ENCODE assay signal across 27 mouse cellular contexts in genomic region chr2:151634903-151635302, GRCm38 (mm10). TPM values are rescaled to one million over a fixed set of nuclear protein-coding genes. Genes with fewer than 3 reads are reported as not detected.
DNase-seq lines count a peak whose midpoint lies in the region; ATAC-seq and TF ChIP-seq lines count a peak whose summit lies in the region.
"Had no signal": no experiment of that assay in that cellular context is flagged by ENCODE, and none has a peak within 500 bp of the region (broad histone marks: within the 10 kb centered on the region; RNA-seq: fewer than 3 reads in every experiment).

No protein-coding gene starts in this region.

- TF ChIP-seq CTCF in forebrain, postnatal 0 days (IDR thresholded peaks at IDR 0.05; ENCODE audit: low read depth), result no peak
- no peak for TF ChIP-seq CTCF in layer of hippocampus, adult 2 months (conservative IDR thresholded peaks at IDR 0.05)
- TF ChIP-seq CTCF in MEL (IDR thresholded peaks at IDR 0.05 in 2 of 3, conservative IDR thresholded peaks at IDR 0.05 in 1 of 3; ENCODE audit: control insufficient read depth in 1 of 3, insufficient read depth in 1 of 3, low read depth in 2 of 3, low read length in 3 of 3, poor library complexity in 1 of 3, severe bottlenecking in 1 of 3), result no peak

- H3K9ac ChIP-seq in forebrain, postnatal 0 days, result no peak overlapping the region
- no peak overlapping the region for H3K9ac ChIP-seq in forebrain, embryonic 11.5 days (ENCODE audit: low read length)
- H3K9ac ChIP-seq in MEL (ENCODE audit: control insufficient read depth, low read depth, low read length, poor library complexity, severe bottlenecking), result no peak overlapping the region
- H3K9ac ChIP-seq: forebrain, embryonic 13.5 days; heart, embryonic 13.5 days; liver, postnatal 0 days had no signal

- TF ChIP-seq RAD21 in MEL (IDR thresholded peaks at IDR 0.05; ENCODE audit: low read depth, low read length), result no peak

- H3K4me1 ChIP-seq in forebrain, postnatal 0 days (ENCODE audit: insufficient read depth), result no peaks in the 10 kb centered on the region
- H3K4me1 ChIP-seq in forebrain, embryonic 11.5 days (replicated peaks; ENCODE audit: control insufficient read depth, insufficient read depth, low read length), result peaks cover 2% of the 10 kb centered on the region; the same call in 1 of the 2 replicates
- no peaks in the 10 kb centered on the region for H3K4me1 ChIP-seq in MEL (ENCODE audit: control insufficient read depth in 1 of 2, insufficient read depth in 2 of 2, low read length in 2 of 2)

- peak; percentile 28; the same call in 1 of the 2 replicates for ATAC-seq in forebrain, postnatal 0 days
- no peak for ATAC-seq in forebrain, embryonic 11.5 days (replicated peaks; ENCODE audit: low FRiP score)
- ATAC-seq in erythroblast, adult 5-6 weeks (replicated peaks; ENCODE audit: low FRiP score, poor library complexity, severe bottlenecking), result no peak
- ATAC-seq: forebrain, embryonic 13.5 days; hindbrain, embryonic 16.5 days; liver, postnatal 0 days; Patski had no signal

- H3K27ac ChIP-seq in forebrain, postnatal 0 days (ENCODE audit: low read depth, low read length), result no peak overlapping the region
- no peak overlapping the region for H3K27ac ChIP-seq in forebrain, embryonic 11.5 days (ENCODE audit: low read depth, low read length)
- peak overlapping the region; percentile 83 for H3K27ac ChIP-seq in layer of hippocampus, adult 2 months
- no peak overlapping the region for H3K27ac ChIP-seq in MEL (ENCODE audit: control insufficient read depth, low read depth, low read length)
- H3K27ac ChIP-seq: forebrain, embryonic 13.5 days; heart, embryonic 13.5 days; limb, embryonic 10.5 days had no signal

- no peak overlapping the region for H3K4me3 ChIP-seq in forebrain, postnatal 0 days (ENCODE audit: low read depth, low read length)
- no peak overlapping the region for H3K4me3 ChIP-seq in forebrain, embryonic 11.5 days (ENCODE audit: low read depth, low read length)
- no peak overlapping the region for H3K4me3 ChIP-seq in layer of hippocampus, adult 2 months
- no peak overlapping the region for H3K4me3 ChIP-seq in MEL (ENCODE audit: control insufficient read depth in 1 of 2, insufficient read depth in 1 of 2, low read depth in 2 of 2, low read length in 2 of 2)
- H3K4me3 ChIP-seq: forebrain, embryonic 13.5 days; heart, embryonic 13.5 days; limb, embryonic 10.5 days; megakaryocyte, embryonic 14.5 days had no signal

- no peak overlapping the region for H3K4me2 ChIP-seq in forebrain, postnatal 0 days (ENCODE audit: low read depth)
- no peak overlapping the region for H3K4me2 ChIP-seq in forebrain, embryonic 11.5 days (ENCODE audit: low read depth, low read length, severe bottlenecking)
- H3K4me2 ChIP-seq: forebrain, embryonic 13.5 days; heart, embryonic 13.5 days had no signal

- 18% methylated on average over 2 of the region's 2 CpGs for WGBS in forebrain, postnatal 0 days
- WGBS in forebrain, embryonic 11.5 days, result 34% methylated on average over 2 of the region's 2 CpGs

- peak; percentile 35 for DNase-seq in forebrain, postnatal 0 days
- DNase-seq in forebrain, embryonic 11.5 days (ENCODE audit: low spot score), result no peak
- no peak for DNase-seq in layer of hippocampus, adult 2 months (ENCODE audit: low spot score in 2 of 2)
- DNase-seq in layer of hippocampus, adult 9-11 months, result no peak
- DNase-seq in MEL (ENCODE audit: low read depth, low spot score), result no peak
- peak; percentile 39 for DNase-seq in retina, postnatal 1 day
- DNase-seq: adrenal gland, adult 8-10 months; B cell, adult 2 months; heart, adult 11 months; kidney, adult 18-20 months; kidney, postnatal 14 days; liver, postnatal 0 days; lung, postnatal 14 days; right cerebral cortex, postnatal 14 days; thymus, adult 18-20 months had no signal

- no peaks in the 10 kb centered on the region for H3K27me3 ChIP-seq in forebrain, postnatal 0 days (ENCODE audit: insufficient read depth, low read length)
- H3K27me3 ChIP-seq in forebrain, embryonic 11.5 days (ENCODE audit: control insufficient read depth, insufficient read depth, low read length), result peaks cover 8% of the 10 kb centered on the region; the same call in 1 of the 2 replicates
- peaks cover 2% of the 10 kb centered on the region in 2 experiments; a peak in 2 of 4 replicates for H3K27me3 ChIP-seq in MEL (ENCODE audit: control insufficient read depth in 1 of 2, insufficient read depth in 2 of 2, low read length in 2 of 2)

- TF ChIP-seq POLR2A in MEL (IDR thresholded peaks at IDR 0.05; ENCODE audit: control insufficient read depth in 1 of 2, insufficient read depth in 1 of 2, low read depth in 1 of 2, low read length in 2 of 2, poor library complexity in 1 of 2), result no peak

- no peaks in the 10 kb centered on the region for H3K79me2 ChIP-seq in MEL (ENCODE audit: control insufficient read depth, insufficient read depth, low read length, poor library complexity)

- H3K36me3 ChIP-seq in forebrain, postnatal 0 days (ENCODE audit: insufficient read depth), result no peaks in the 10 kb centered on the region
- no peaks in the 10 kb centered on the region for H3K36me3 ChIP-seq in forebrain, embryonic 11.5 days (ENCODE audit: control insufficient read depth, insufficient read depth, low read length)
- no peaks in the 10 kb centered on the region for H3K36me3 ChIP-seq in MEL (ENCODE audit: control insufficient read depth in 1 of 2, insufficient read depth in 2 of 2, low read length in 2 of 2)
- H3K36me3 ChIP-seq: heart, embryonic 13.5 days; limb, embryonic 10.5 days had no signal

- H3K9me3 ChIP-seq in forebrain, postnatal 0 days (ENCODE audit: low read length), result no peaks in the 10 kb centered on the region
- no peaks in the 10 kb centered on the region for H3K9me3 ChIP-seq in forebrain, embryonic 11.5 days (ENCODE audit: control insufficient read depth, low read length)
- H3K9me3 ChIP-seq in MEL (replicated peaks; ENCODE audit: insufficient read depth, low read length), result no peaks in the 10 kb centered on the region
- H3K9me3 ChIP-seq: forebrain, embryonic 13.5 days; heart, embryonic 13.5 days; limb, embryonic 10.5 days had no signal

- no peak for TF ChIP-seq EP300 in MEL (IDR thresholded peaks at IDR 0.05; ENCODE audit: low read depth in 1 of 2, low read length in 2 of 2)

TF ChIP-seq in MEL, 35 proteins besides CTCF, POLR2A, EP300 and RAD21:
- TF ChIP-seq HCFC1 (IDR thresholded peaks at IDR 0.05; ENCODE audit: low read depth, low read length) (peak; percentile 61), ELF1 (IDR thresholded peaks at IDR 0.05; ENCODE audit: low read depth, low read length) (no peak)

RNA-seq across cellular contexts. Expression of gene Snph, which starts 2.5 kb away (rescaled TPM):
- total RNA-seq in forebrain, postnatal 0 days (2014; rRNA removed), result 37.7 and 39.6 TPM in 2 replicates
- polyA plus RNA-seq in forebrain, postnatal 0 days (2015; fragmentation: Nextera tagmentation; extraction: Ambion mirVana), result 12.8 and 18.3 TPM in 2 replicates
- polyA plus RNA-seq in forebrain, embryonic 11.5 days (2014; fragmentation: Nextera tagmentation; extraction: Ambion mirVana), result 2.4 and 3.6 TPM in 2 replicates
- 100 to 1,000 TPM; 401 to 415 TPM for total RNA-seq in layer of hippocampus, adult 2 months (2021)
- total RNA-seq in MEL (2012; rRNA removed), result not detected in 2 replicates
- not detected for polyA plus RNA-seq in MEL (2012; ENCODE audit: insufficient read depth in 1 of 2, insufficient read length in 2 of 2, low read depth in 1 of 2, low replicate concordance in 2 of 2, missing spikeins in 1 of 2)
- total RNA-seq in erythroblast, adult 5-6 weeks (2015; ENCODE audit: low replicate concordance), result not detected in 2 replicates
- total RNA-seq in erythroblast, adult 5-6 weeks (2017; ENCODE audit: low replicate concordance), result not detected in 2 replicates
- polyA plus RNA-seq: liver, adult 2 months; liver, postnatal 0 days had no signal

RNA-seq across cellular contexts. Expression of gene Rad21l, which starts 33.4 kb away (rescaled TPM):
- 0.67 and 0.77 TPM in 2 replicates for total RNA-seq in forebrain, postnatal 0 days (2014; rRNA removed)
- polyA plus RNA-seq in forebrain, postnatal 0 days (2015; fragmentation: Nextera tagmentation; extraction: Ambion mirVana), result 0.12 and 0.16 TPM in 2 replicates
- polyA plus RNA-seq in forebrain, embryonic 11.5 days (2014; fragmentation: Nextera tagmentation; extraction: Ambion mirVana), result not detected in 2 replicates
- 1 to 10 TPM; 1.2 to 1.4 TPM for total RNA-seq in layer of hippocampus, adult 2 months (2021)
- not detected in 2 replicates for total RNA-seq in MEL (2012; rRNA removed)
- not detected for polyA plus RNA-seq in MEL (2012; ENCODE audit: insufficient read depth in 1 of 2, insufficient read length in 2 of 2, low read depth in 1 of 2, low replicate concordance in 2 of 2, missing spikeins in 1 of 2)
- not detected in 2 replicates for total RNA-seq in erythroblast, adult 5-6 weeks (2015; ENCODE audit: low replicate concordance)
- total RNA-seq in erythroblast, adult 5-6 weeks (2017; ENCODE audit: low replicate concordance), result not detected in 2 replicates
- total RNA-seq: gastrocnemius, adult 8-10 months; heart, postnatal 25 days; liver, adult 2 months had no signal
- polyA plus RNA-seq: forebrain, embryonic 13.5 days; heart, embryonic 13.5 days; limb, embryonic 10.5 days; liver, adult 2 months; liver, postnatal 0 days; Patski; spleen, adult 2 months; stomach, embryonic 14.5 days had no signal

Comparison
In these comparisons a context has a peak if more than half of its experiments do, and no peak if none do; other contexts are left out.
1. DNase-seq: peak in forebrain, postnatal 0 days (single experiment) and retina, postnatal 1 day (single experiment); none in forebrain, embryonic 11.5 days (single experiment), layer of hippocampus, adult 2 months (0 of 2), layer of hippocampus, adult 9-11 months (single experiment) and MEL (single experiment).
2. RNA of gene Snph, which starts 2.5 kb away (total RNA-seq): 401 to 415 TPM in layer of hippocampus, adult 2 months and 37.7 to 39.6 TPM in forebrain, postnatal 0 days; not detected in MEL and not detected in erythroblast, adult 5-6 weeks; every median in the first group is over 10 times any median in the second.